Mouse (Mus musculus): Measurements from ENCODE around the gene Sstr5.

DNA sequence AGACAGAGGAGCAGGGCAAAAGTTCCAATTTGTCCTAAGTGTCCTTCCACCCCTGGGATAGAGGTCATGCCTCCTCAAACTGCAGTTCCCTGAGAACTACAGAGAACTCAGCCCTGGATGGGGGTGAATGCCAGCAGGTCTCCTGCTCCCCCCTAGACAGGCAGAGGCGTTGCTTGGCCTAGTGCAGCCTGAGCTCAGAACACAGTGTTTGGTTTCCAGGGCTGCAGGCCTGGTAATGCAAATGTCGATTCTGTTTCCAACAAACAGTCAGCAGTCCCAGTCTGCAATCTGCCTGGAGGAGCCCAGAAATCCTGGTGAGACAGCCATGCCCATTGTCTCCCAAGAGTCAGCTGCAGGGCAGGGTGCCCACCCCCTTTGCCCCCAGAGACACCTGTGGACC is 42.8 kb downstream of the Sstr5 start, which contains the start of gene Tekt4:
- TF ChIP-seq GATA1 (IDR thresholded peaks at IDR 0.05; ENCODE audit: borderline replicate concordance, low read length) (no peak), FLI1 (IDR thresholded peaks at IDR 0.05; ENCODE audit: low read length) (no peak)

All from megakaryocyte, embryonic 14.5 days (primary cell).